Mouse (Mus musculus) cerebellum, adult 2 months (tissue): ENCODE results near the gene Psme4.

Experiments
- CTCF ChIP-seq: fragments of 200-500 bp; IDR thresholded peaks from 2 replicates; pipeline ENCODE4 v1.5.1; 2011; ENCODE audit warnings: low read depth, mild to moderate bottlenecking, control low read depth, low read length, moderate library complexity, borderline replicate concordance; ENCODE audit not compliant: insufficient read depth
- POLR2A ChIP-seq: fragments of 200-500 bp; IDR thresholded peaks from 2 replicates; pipeline ENCODE4 v1.6.1; 2011; ENCODE audit warnings: low read length, control low read depth, borderline replicate concordance; ENCODE audit not compliant: insufficient read depth

DNA sequence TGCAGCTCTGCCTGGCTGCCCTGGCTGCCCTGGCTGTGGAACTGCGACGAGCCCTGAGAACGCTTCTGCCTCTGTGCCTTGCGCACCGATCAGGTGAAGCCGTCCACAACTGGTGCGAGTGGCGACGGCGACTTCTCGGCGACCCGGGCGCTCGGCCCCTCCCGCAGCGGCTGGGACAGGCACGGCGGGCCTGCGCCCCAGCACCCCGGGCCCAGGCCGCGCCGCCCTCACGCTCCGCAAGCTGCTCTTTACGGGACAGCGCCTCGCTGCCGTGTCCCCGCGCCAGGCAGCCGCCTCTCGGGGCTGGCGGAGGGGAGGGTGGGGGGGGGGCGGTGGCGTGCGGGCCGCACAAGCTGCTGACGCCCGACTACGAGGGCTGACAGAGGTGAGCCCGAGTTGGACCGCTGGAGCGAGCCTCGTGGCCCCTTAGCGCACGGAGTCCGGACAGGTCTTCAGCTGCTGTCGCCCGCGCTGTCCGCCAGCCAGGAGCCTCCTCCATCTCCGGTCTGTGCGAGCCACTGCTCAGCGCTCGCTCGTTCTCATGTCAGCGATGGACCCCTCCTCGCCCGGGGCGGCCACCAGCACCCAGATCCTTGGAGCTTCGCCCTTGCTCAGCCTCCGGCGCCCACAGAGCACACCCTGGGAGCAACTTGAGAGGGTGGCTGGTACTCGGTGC, 16.5 kb upstream of the Psme4 start:
- TF ChIP-seq POLR2A (no peak), CTCF (no peak)
